Mouse (Mus musculus) stomach, postnatal 0 days (tissue): ENCODE measurements around the gene Trat1.

Experiments used
- CTCF ChIP-seq: IDR thresholded peaks from 2 replicates; pipeline ENCODE4 v1.5.1; 2016; ENCODE audit warnings: antibody characterized with exemption, low read depth, mild to moderate bottlenecking, moderate library complexity
- EP300 ChIP-seq: optimal IDR thresholded peaks from 2 replicates; pipeline ENCODE3; 2016; ENCODE audit warnings: antibody characterized with exemption

DNA sequence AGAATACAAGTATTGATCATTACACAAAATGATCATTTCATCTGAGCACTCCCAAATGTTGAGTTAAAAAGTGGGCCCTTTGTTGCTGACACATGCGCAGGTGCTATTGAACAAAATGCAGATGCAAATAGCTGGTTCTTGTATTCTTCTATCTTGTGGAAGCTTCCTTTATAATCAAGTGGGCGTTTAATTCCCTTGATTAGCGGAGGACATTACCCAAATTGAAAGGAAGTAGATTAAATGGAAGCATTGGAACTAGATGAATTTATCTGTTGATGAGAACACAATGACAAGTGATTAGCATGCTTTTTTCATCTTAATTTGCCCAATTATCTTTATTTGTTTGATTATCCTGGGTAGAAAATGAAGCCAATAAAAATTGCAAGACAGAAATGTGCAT is 51.6 kb downstream of the Trat1 start:
- TF ChIP-seq CTCF (no peak), EP300 (no peak)
